Mouse (Mus musculus) spleen, adult 2 months (tissue): ENCODE data around the gene Atxn7l3.

Experiments used
- CTCF ChIP-seq: fragments of 200-500 bp; IDR thresholded peaks from 2 replicates; pipeline ENCODE4 v1.5.1; 2011; ENCODE audit warnings: mild to moderate bottlenecking, inconsistent platforms; ENCODE audit not compliant: insufficient read depth, insufficient read length, insufficient replicate concordance; ENCODE audit errors: extremely low read depth
- POLR2A ChIP-seq: fragments of 200-500 bp; IDR thresholded peaks from 2 replicates; pipeline ENCODE4 v1.6.1; 2011; ENCODE audit warnings: low read depth, low read length, inconsistent platforms

DNA sequence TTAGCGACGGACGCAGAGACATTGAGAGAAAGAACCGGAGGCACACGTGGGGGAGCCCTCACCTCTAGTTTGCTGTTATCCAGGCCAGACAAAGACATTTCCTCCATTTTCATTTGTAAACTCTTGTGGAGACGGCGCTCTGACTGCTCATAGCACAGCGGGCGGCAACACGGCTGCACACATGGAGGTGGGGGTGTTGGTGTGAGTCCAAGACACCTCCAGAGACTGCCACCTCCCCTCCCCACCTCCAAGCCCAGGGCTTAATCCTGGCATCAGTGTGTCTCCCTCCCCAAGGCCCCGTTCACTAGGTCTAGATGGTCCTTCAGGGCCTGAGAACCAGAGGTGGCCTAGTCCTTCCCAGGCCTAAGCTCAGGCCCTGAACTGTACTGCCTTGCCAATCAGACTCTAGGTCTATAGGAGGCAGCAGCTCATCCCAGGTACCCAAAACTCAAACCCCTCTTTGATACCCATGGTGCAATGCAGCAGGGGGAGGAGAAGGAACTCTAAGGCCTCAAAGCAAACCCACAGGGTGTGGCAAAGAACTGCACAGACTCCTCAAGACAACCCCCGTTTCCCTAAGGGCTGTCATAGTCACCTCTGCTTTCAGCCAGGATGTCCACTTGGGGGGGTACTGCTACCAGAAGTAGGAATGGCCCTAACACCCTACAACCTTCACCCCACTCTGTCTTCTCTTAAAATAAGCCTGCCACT, 1.4 kb downstream of the Atxn7l3 start:
- TF ChIP-seq CTCF (no peak), POLR2A (peak; percentile 72)
